Mouse (Mus musculus): ENCODE results near the gene Sipa1l2. TPM values are rescaled to one million over a fixed set of nuclear protein-coding genes. Genes with fewer than 3 reads are reported as not detected.
A peak's percentile ranks its signal among the peaks of the same experiment; 100 is the strongest.
"Not testable (repeated sequence)": the region's sequence is repeated elsewhere in the genome, so short reads cannot be mapped to it uniquely, and the experiment has no call there.

Gene Sipa1l2
- polyA plus RNA-seq, 1 experiment from 2014 or later: 14.0 TPM

- Histone ChIP-seq H3K9me3 (ENCODE audit: control insufficient read depth, low read length) (no peaks in the 10 kb centered on the region), H3K4me1 (ENCODE audit: control insufficient read depth, insufficient read depth, low read length) (0 out of 2 replicates have a peak, but pooled peaks cover 3% of the 10 kb centered on the region), H3K36me3 (ENCODE audit: control insufficient read depth, insufficient read depth, low read length) (no peaks in the 10 kb centered on the region), H3K27ac (ENCODE audit: low read depth, low read length) (no peak overlapping the region), H3K27me3 (ENCODE audit: control insufficient read depth, insufficient read depth, low read length) (no peaks in the 10 kb centered on the region), H3K9ac (replicated peaks; ENCODE audit: low read depth, low read length) (no peak overlapping the region), H3K4me2 (ENCODE audit: low read depth, low read length) (no peak overlapping the region), H3K4me3 (ENCODE audit: low read depth, low read length) (no peak overlapping the region)
- 39% methylated on average over 14 of the region's 14 CpGs for WGBS
- no peak for ATAC-seq (ENCODE audit: low read depth)
Observed at GRCm38 (mm10) chr8:125397981-125398380, 171.6 kb downstream of the Sipa1l2 start.

DNA sequence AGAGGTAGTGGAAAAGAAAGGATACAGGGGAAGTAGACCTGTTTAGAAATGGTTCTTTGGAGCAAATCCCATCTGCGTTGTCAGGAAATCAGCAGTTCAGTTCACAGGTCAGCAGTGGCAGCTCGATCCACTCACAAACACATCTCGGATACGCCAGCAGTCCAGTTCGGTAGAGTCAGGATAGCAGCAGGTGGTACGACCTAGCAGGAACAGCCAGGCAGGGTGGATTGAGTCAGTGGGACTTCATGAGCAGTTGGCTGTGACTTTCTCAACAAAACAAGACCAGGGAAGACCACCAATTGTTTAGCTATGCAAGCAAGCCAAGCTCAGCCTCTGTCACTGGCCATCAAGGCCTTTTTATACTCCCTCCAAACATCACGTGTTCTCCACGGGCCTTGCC lies 173.9 kb downstream of the Sipa1l2 start:
- H3K27ac ChIP-seq (ENCODE audit: low read depth, low read length); ATAC-seq (ENCODE audit: low read depth); H3K9me3 ChIP-seq (ENCODE audit: control insufficient read depth, low read length); H3K4me1 ChIP-seq (ENCODE audit: control insufficient read depth, insufficient read depth, low read length); H3K4me3 ChIP-seq (ENCODE audit: low read depth, low read length); H3K27me3 ChIP-seq (ENCODE audit: control insufficient read depth, insufficient read depth, low read length); H3K4me2 ChIP-seq (ENCODE audit: low read depth, low read length); H3K9ac ChIP-seq (replicated peaks; ENCODE audit: low read depth, low read length); H3K36me3 ChIP-seq (ENCODE audit: control insufficient read depth, insufficient read depth, low read length): not testable (repeated sequence)
- 80% methylated on average over 8 of the region's 8 CpGs for WGBS

DNA sequence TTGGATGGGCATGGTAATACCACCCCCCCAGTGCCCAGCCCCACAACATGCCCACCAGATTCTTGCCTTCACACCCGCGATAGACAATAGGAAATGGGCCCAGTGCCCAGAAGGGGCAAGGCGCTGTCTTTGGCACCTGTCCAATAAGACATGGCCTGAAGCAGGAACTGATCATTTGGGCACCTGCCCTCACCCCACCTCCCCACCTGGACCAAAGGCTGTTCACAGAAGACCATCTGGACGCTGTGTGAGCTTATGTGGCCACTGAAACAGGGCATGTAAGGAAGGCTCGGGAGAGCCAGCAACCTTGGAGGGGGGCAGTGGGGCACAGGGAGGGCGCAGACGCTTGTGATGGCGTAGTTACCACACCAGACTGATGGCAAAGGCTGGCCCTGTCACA lies 174.6 kb downstream of the Sipa1l2 start:
- Histone ChIP-seq H3K9me3 (ENCODE audit: control insufficient read depth, low read length) (no peaks in the 10 kb centered on the region), H3K27ac (ENCODE audit: low read depth, low read length) (no peak overlapping the region), H3K4me1 (ENCODE audit: control insufficient read depth, insufficient read depth, low read length) (peaks cover 11% of the 10 kb centered on the region; the same call in 1 of the 2 replicates), H3K36me3 (ENCODE audit: control insufficient read depth, insufficient read depth, low read length) (no peaks in the 10 kb centered on the region), H3K9ac (replicated peaks; ENCODE audit: low read depth, low read length) (no peak overlapping the region), H3K27me3 (ENCODE audit: control insufficient read depth, insufficient read depth, low read length) (no peaks in the 10 kb centered on the region), H3K4me2 (ENCODE audit: low read depth, low read length) (no peak overlapping the region), H3K4me3 (ENCODE audit: low read depth, low read length) (no peak overlapping the region)
- no peak for ATAC-seq (ENCODE audit: low read depth)
- WGBS: 72% methylated on average over 8 of the region's 8 CpGs

- Histone ChIP-seq H3K4me1 (ENCODE audit: control insufficient read depth, insufficient read depth, low read length) (peaks cover 19% of the 10 kb centered on the region; the same call in 1 of the 2 replicates), H3K4me2 (ENCODE audit: low read depth, low read length) (no peak overlapping the region), H3K4me3 (ENCODE audit: low read depth, low read length) (no peak overlapping the region), H3K27ac (ENCODE audit: low read depth, low read length) (no peak overlapping the region), H3K9me3 (ENCODE audit: control insufficient read depth, low read length) (no peaks in the 10 kb centered on the region), H3K27me3 (ENCODE audit: control insufficient read depth, insufficient read depth, low read length) (no peaks in the 10 kb centered on the region), H3K36me3 (ENCODE audit: control insufficient read depth, insufficient read depth, low read length) (no peaks in the 10 kb centered on the region), H3K9ac (replicated peaks; ENCODE audit: low read depth, low read length) (no peak overlapping the region)
- ATAC-seq (ENCODE audit: low read depth): no peak
- 60% methylated on average over 7 of the region's 7 CpGs for WGBS
Observed at GRCm38 (mm10) chr8:125391685-125392084, 177.9 kb downstream of the Sipa1l2 start.

DNA sequence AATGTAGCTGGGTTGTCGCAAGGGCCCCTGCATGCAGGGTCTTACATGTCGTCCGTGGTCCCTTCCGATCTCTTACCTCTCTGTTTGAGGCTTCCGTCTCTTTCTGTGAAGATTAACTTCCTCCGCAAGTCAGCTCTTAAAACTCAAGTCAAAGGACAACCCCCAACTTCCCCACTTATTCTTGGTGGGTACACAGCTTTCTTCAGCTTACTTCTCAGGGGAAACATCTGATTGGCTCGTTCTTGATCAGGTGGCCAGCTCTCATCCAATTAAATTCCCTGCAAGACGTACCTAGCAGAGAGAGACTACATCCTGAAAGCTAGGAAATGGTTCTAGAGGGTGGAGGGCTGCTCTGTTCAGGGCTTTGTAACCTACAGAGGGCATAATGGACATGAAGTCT lies 178.3 kb downstream of the Sipa1l2 start:
- H3K27me3 ChIP-seq (ENCODE audit: control insufficient read depth, insufficient read depth, low read length): no peaks in the 10 kb centered on the region
- peak overlapping the region; percentile 28; the same call in 1 of the 2 replicates for H3K27ac ChIP-seq (ENCODE audit: low read depth, low read length)
- WGBS: 72% methylated on average over 8 of the region's 8 CpGs
- no peaks in the 10 kb centered on the region for H3K36me3 ChIP-seq (ENCODE audit: control insufficient read depth, insufficient read depth, low read length)
- no peak for ATAC-seq (ENCODE audit: low read depth)
- H3K4me1 ChIP-seq (ENCODE audit: control insufficient read depth, insufficient read depth, low read length): peaks cover 20% of the 10 kb centered on the region; the same call in 1 of the 2 replicates
- H3K4me3 ChIP-seq (ENCODE audit: low read depth, low read length): no peak overlapping the region
- no peak overlapping the region for H3K9ac ChIP-seq (replicated peaks; ENCODE audit: low read depth, low read length)
- H3K4me2 ChIP-seq (ENCODE audit: low read depth, low read length): no peak overlapping the region
- H3K9me3 ChIP-seq (ENCODE audit: control insufficient read depth, low read length): no peaks in the 10 kb centered on the region

DNA sequence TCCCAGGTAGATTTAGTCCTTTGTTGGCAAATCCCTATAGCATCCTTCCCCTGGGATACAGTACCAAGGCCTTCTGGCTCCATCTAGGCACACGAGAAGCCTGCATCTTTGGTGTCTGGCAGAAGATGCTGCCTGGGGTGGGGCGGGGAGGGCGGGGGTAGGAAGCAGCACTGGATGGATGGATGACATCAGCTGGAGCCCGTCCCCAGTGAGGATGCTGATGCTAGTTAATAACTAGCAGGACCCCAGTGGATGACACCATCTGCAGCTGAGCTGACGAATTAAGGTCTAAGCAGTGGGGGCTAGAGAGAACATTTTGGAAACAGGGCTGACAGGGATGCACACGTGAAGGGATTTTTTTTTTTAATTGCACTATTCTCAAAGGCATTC lies 179.1 kb downstream of the Sipa1l2 start:
- Histone ChIP-seq H3K27ac (ENCODE audit: low read depth, low read length) (peak overlapping the region; percentile 66), H3K9me3 (ENCODE audit: control insufficient read depth, low read length) (no peaks in the 10 kb centered on the region), H3K4me3 (ENCODE audit: low read depth, low read length) (no peak overlapping the region), H3K36me3 (ENCODE audit: control insufficient read depth, insufficient read depth, low read length) (no peaks in the 10 kb centered on the region), H3K27me3 (ENCODE audit: control insufficient read depth, insufficient read depth, low read length) (no peaks in the 10 kb centered on the region), H3K9ac (replicated peaks; ENCODE audit: low read depth, low read length) (no peak overlapping the region), H3K4me2 (ENCODE audit: low read depth, low read length) (no peak overlapping the region), H3K4me1 (ENCODE audit: control insufficient read depth, insufficient read depth, low read length) (peaks cover 28% of the 10 kb centered on the region)
- WGBS: 26% methylated on average over 6 of the region's 6 CpGs
- peak; percentile 59; the same call in 1 of the 2 replicates for ATAC-seq (ENCODE audit: low read depth)

- H3K9me3 ChIP-seq (ENCODE audit: control insufficient read depth, low read length): no peaks in the 10 kb centered on the region
- H3K27me3 ChIP-seq (ENCODE audit: control insufficient read depth, insufficient read depth, low read length): no peaks in the 10 kb centered on the region
- H3K27ac ChIP-seq (ENCODE audit: low read depth, low read length): peak overlapping the region; percentile 66
- no peaks in the 10 kb centered on the region for H3K36me3 ChIP-seq (ENCODE audit: control insufficient read depth, insufficient read depth, low read length)
- H3K4me3 ChIP-seq (ENCODE audit: low read depth, low read length): no peak overlapping the region
- WGBS: 53% methylated on average over 13 of the region's 13 CpGs
- H3K4me2 ChIP-seq (ENCODE audit: low read depth, low read length): no peak overlapping the region
- no peak overlapping the region for H3K9ac ChIP-seq (replicated peaks; ENCODE audit: low read depth, low read length)
- ATAC-seq (ENCODE audit: low read depth): peak; percentile 30; the same call in 1 of the 2 replicates
- H3K4me1 ChIP-seq (ENCODE audit: control insufficient read depth, insufficient read depth, low read length): peaks cover 28% of the 10 kb centered on the region
Observed at GRCm38 (mm10) chr8:125389756-125390505, 179.7 kb downstream of the Sipa1l2 start.

DNA sequence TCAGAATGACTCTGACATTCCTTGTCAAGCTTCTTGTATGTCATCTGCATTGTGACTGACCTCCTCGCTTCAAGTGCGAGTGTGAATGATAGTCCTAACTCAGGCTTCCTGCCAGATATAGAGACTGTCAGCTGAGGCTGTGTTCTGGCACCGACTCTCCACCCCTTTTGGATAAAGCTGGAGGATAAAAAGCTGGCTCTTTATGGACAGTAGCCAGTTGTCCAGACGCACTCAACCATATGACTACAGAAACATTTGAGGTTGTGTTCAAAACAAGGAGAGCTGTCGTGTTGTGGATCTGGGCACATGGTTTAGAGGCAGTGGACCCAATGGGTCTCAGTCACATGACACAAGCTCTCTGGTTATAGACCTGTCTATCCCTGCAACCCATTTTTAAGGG lies 180.3 kb downstream of the Sipa1l2 start:
- 46% methylated on average over 5 of the region's 5 CpGs for WGBS
- ATAC-seq (ENCODE audit: low read depth): peak; percentile 57; the same call in 1 of the 2 replicates
- Histone ChIP-seq H3K27me3 (ENCODE audit: control insufficient read depth, insufficient read depth, low read length) (no peaks in the 10 kb centered on the region), H3K4me3 (ENCODE audit: low read depth, low read length) (no peak overlapping the region), H3K36me3 (ENCODE audit: control insufficient read depth, insufficient read depth, low read length) (no peaks in the 10 kb centered on the region), H3K9ac (replicated peaks; ENCODE audit: low read depth, low read length) (no peak overlapping the region), H3K9me3 (ENCODE audit: control insufficient read depth, low read length) (no peaks in the 10 kb centered on the region), H3K27ac (ENCODE audit: low read depth, low read length) (peak overlapping the region; percentile 66), H3K4me1 (ENCODE audit: control insufficient read depth, insufficient read depth, low read length) (peaks cover 28% of the 10 kb centered on the region), H3K4me2 (ENCODE audit: low read depth, low read length) (no peak overlapping the region)

GRCm38 (mm10) chr8:125388404-125389180 lies 181.0 kb downstream of the Sipa1l2 start:
- no peaks in the 10 kb centered on the region for H3K9me3 ChIP-seq (ENCODE audit: control insufficient read depth, low read length)
- H3K27me3 ChIP-seq (ENCODE audit: control insufficient read depth, insufficient read depth, low read length): no peaks in the 10 kb centered on the region
- 52% methylated on average over 13 of the region's 13 CpGs for WGBS
- no peak overlapping the region for H3K4me2 ChIP-seq (ENCODE audit: low read depth, low read length)
- H3K27ac ChIP-seq (ENCODE audit: low read depth, low read length): peak overlapping the region; percentile 13; the same call in 1 of the 2 replicates
- no peak overlapping the region for H3K4me3 ChIP-seq (ENCODE audit: low read depth, low read length)
- no peak overlapping the region for H3K9ac ChIP-seq (replicated peaks; ENCODE audit: low read depth, low read length)
- H3K36me3 ChIP-seq (ENCODE audit: control insufficient read depth, insufficient read depth, low read length): no peaks in the 10 kb centered on the region
- no peak for ATAC-seq (ENCODE audit: low read depth)
- peaks cover 28% of the 10 kb centered on the region for H3K4me1 ChIP-seq (ENCODE audit: control insufficient read depth, insufficient read depth, low read length)

Data from neural tube, embryonic 14.5 days (tissue).